Mouse (Mus musculus): ENCODE results near the gene Fiz1.

DNA sequence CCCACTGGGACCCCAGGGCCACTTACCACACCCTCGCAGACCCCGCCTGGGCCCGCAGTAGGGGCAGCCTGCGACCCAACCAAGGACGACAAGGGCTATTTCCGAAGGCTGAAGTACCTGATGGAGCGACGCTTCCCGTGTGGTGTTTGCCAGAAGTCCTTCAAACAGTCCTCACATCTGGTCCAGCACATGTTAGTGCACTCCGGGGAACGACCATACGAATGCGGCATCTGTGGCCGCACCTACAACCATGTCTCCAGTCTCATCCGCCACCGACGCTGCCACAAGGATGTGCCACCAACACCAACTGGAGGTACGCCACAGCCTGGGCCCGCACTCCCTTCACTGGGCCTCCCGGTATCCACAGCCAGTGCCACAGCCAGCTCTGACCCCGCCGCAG lies 15.0 kb upstream of the Fiz1 start:
- TF ChIP-seq POLR2A (IDR thresholded peaks at IDR 0.05; ENCODE audit: control insufficient read depth, extremely low read depth, insufficient read depth, low read length, poor library complexity) (no peak), CTCF (IDR thresholded peaks at IDR 0.05; ENCODE audit: borderline replicate concordance, control insufficient read depth, extremely low read depth, insufficient read depth, low read length, poor library complexity) (no peak)

Measured in thymus, adult 2 months (tissue).